Mouse (Mus musculus): Measurements from ENCODE around the gene Cd83. TPM values are rescaled to one million over a fixed set of nuclear protein-coding genes. Genes with fewer than 3 reads are reported as not detected.
A peak's percentile ranks its signal among the peaks of the same experiment; 100 is the strongest.

The Cd83 gene
- polyA plus RNA-seq, 1 experiment from 2014 or later, result 14.9 TPM

DNA sequence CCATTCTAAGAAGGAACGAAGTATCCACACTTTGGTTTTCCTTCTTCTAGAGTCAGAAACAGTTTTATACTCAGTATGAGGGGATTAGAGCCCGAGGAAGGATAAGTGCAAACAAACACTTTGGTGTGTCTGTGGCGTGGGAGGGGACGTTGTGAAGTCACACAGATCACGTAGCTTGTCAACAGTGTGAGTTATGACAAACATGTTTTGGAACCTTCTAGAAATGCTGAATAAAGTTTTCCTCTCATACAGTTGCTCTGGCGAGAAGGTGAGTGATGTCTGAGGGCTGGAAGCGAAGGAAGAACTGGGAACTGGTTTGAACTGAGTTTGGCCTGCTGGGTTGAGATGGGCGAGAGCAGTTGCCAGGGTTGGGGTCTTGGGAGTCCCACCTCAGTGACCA, 4.5 kb upstream of the Cd83 start:
- WGBS, result 77% methylated on average over 8 of the region's 8 CpGs
- H3K4me2 ChIP-seq (replicated peaks; ENCODE audit: low read depth, low read length), result no peak overlapping the region
- no peak for ATAC-seq (ENCODE audit: insufficient number of reproducible peaks, insufficient read depth, low FRiP score, low read depth)

DNA sequence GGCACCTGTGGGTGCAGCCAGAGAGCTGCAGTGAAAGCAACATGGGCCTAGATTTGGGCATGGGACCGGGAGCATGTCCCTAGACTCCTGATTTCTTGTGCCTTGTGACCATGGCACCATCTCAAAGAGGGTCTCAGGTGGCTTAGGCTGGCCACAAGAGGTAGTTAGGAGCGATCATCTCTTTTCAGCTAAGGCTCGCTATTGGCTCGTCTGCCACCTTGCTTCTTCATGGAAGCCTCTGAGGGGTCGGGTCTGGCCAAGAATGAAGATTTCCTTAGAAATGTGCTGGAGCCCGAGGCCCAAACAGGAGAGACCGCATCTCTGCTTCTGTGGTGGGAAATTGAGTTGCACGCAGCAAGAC, 1.1 kb downstream of the Cd83 start:
- 45% methylated on average over 8 of the region's 8 CpGs for WGBS
- Histone ChIP-seq H3K27ac (ENCODE audit: low read length) (no peak overlapping the region), H3K27me3 (ENCODE audit: control insufficient read depth, insufficient read depth, low read length) (no peaks in the 10 kb centered on the region), H3K9ac (replicated peaks; ENCODE audit: low read depth, low read length) (no peak overlapping the region), H3K4me2 (replicated peaks; ENCODE audit: low read depth, low read length) (peak overlapping the region; percentile 96), H3K36me3 (ENCODE audit: control insufficient read depth, insufficient read depth, low read length) (no peaks in the 10 kb centered on the region), H3K4me1 (ENCODE audit: control insufficient read depth, insufficient read depth, low read length) (peaks cover 20% of the 10 kb centered on the region; the same call in 1 of the 2 replicates), H3K9me3 (ENCODE audit: control insufficient read depth, low read depth, low read length) (no peaks in the 10 kb centered on the region), H3K4me3 (ENCODE audit: low read depth, low read length) (peak overlapping the region; percentile 57)
- ATAC-seq (ENCODE audit: insufficient number of reproducible peaks, insufficient read depth, low FRiP score, low read depth), result no peak

More for the DNA sequence above, 4.5 kb upstream of the Cd83 start:
- no peaks in the 10 kb centered on the region for H3K9me3 ChIP-seq (ENCODE audit: control insufficient read depth, low read depth, low read length)
- no peaks in the 10 kb centered on the region for H3K36me3 ChIP-seq (ENCODE audit: control insufficient read depth, insufficient read depth, low read length)
- no peak overlapping the region for H3K9ac ChIP-seq (replicated peaks; ENCODE audit: low read depth, low read length)
- H3K27me3 ChIP-seq (ENCODE audit: control insufficient read depth, insufficient read depth, low read length), result no peaks in the 10 kb centered on the region
- no peak overlapping the region for H3K4me3 ChIP-seq (ENCODE audit: low read depth, low read length)
- H3K4me1 ChIP-seq (ENCODE audit: control insufficient read depth, insufficient read depth, low read length), result peaks cover 6% of the 10 kb centered on the region; the same call in 1 of the 2 replicates
- H3K27ac ChIP-seq (ENCODE audit: low read length), result no peak overlapping the region

DNA sequence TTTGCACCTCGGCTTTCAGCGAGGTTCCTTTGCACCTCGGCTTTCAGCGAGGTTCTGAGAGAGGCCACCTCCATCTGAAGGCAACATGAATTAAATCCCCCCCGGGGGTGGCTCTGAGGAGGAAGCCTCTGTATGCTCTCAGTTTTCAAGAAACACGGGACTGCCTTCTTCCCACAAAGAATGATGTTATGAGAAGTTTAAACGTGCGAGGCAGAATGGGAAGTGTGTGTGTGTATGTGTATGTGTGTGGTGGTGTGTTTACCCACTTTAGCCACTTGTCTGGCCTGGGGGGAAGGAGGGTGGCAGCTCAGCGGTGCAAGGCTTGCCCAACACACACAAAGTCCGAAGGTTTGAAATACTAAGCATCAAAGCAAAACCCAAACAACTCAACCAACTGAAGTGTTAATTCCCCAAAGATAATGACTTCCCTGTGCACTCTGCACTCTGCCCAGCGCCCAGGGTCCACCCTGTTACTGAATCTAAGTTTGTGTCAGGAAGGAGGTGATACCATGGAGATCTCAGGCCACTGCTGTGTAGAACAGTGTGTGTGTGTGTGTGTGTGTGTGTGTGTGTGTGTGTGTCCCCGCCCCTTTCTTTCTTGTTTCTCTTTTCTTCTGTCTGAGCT, 1.7 kb downstream of the Cd83 start:
- no peaks in the 10 kb centered on the region for H3K27me3 ChIP-seq (ENCODE audit: control insufficient read depth, insufficient read depth, low read length)
- H3K4me1 ChIP-seq (ENCODE audit: control insufficient read depth, insufficient read depth, low read length), result peaks cover 20% of the 10 kb centered on the region; the same call in 1 of the 2 replicates
- no peak overlapping the region for H3K9ac ChIP-seq (replicated peaks; ENCODE audit: low read depth, low read length)
- WGBS, result 23% methylated on average over 12 of the region's 12 CpGs
- H3K4me2 ChIP-seq (replicated peaks; ENCODE audit: low read depth, low read length), result peak overlapping the region; percentile 96; the same call in 1 of the 2 replicates
- no peak overlapping the region for H3K27ac ChIP-seq (ENCODE audit: low read length)
- H3K36me3 ChIP-seq (ENCODE audit: control insufficient read depth, insufficient read depth, low read length), result no peaks in the 10 kb centered on the region
- H3K4me3 ChIP-seq (ENCODE audit: low read depth, low read length), result peak overlapping the region; percentile 57; the same call in 1 of the 2 replicates
- no peak for ATAC-seq (ENCODE audit: insufficient number of reproducible peaks, insufficient read depth, low FRiP score, low read depth)
- no peaks in the 10 kb centered on the region for H3K9me3 ChIP-seq (ENCODE audit: control insufficient read depth, low read depth, low read length)

- Histone ChIP-seq H3K4me3 (ENCODE audit: low read depth, low read length) (no peak overlapping the region), H3K27me3 (ENCODE audit: control insufficient read depth, insufficient read depth, low read length) (no peaks in the 10 kb centered on the region), H3K9me3 (ENCODE audit: control insufficient read depth, low read depth, low read length) (no peaks in the 10 kb centered on the region), H3K9ac (replicated peaks; ENCODE audit: low read depth, low read length) (no peak overlapping the region), H3K4me2 (replicated peaks; ENCODE audit: low read depth, low read length) (no peak overlapping the region), H3K4me1 (ENCODE audit: control insufficient read depth, insufficient read depth, low read length) (peaks cover 20% of the 10 kb centered on the region; the same call in 1 of the 2 replicates), H3K27ac (ENCODE audit: low read length) (no peak overlapping the region), H3K36me3 (ENCODE audit: control insufficient read depth, insufficient read depth, low read length) (no peaks in the 10 kb centered on the region)
- ATAC-seq (ENCODE audit: insufficient number of reproducible peaks, insufficient read depth, low FRiP score, low read depth), result no peak
- WGBS, result 54% methylated on average over 2 of the region's 2 CpGs
Measured at GRCm38 (mm10) chr13:43787262-43787661, 2.7 kb downstream of the Cd83 start.

DNA sequence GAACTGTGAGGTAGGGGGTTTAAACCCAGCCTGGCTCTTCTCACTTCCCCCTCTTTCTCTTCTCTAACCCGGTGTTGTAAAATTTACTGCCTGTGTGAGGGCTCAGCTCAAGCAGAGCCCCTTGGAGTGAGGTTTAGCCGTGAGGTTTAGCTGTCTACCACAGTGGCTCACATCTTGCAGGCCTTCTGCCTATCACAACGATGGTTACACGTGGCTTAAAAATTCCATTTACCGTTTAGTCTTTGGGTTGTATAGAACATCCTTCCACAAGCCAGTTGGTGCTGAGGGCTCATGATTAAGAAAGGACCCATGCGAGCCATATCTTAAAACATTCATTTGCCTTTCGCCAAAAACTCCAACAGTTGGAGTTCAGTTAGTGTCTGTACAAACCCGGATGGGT, 3.5 kb downstream of the Cd83 start:
- H3K4me2 ChIP-seq (replicated peaks; ENCODE audit: low read depth, low read length), result no peak overlapping the region
- peaks cover 20% of the 10 kb centered on the region; the same call in 1 of the 2 replicates for H3K4me1 ChIP-seq (ENCODE audit: control insufficient read depth, insufficient read depth, low read length)
- H3K36me3 ChIP-seq (ENCODE audit: control insufficient read depth, insufficient read depth, low read length), result no peaks in the 10 kb centered on the region
- H3K27ac ChIP-seq (ENCODE audit: low read length), result no peak overlapping the region
- no peak overlapping the region for H3K4me3 ChIP-seq (ENCODE audit: low read depth, low read length)
- H3K9me3 ChIP-seq (ENCODE audit: control insufficient read depth, low read depth, low read length), result no peaks in the 10 kb centered on the region
- H3K9ac ChIP-seq (replicated peaks; ENCODE audit: low read depth, low read length), result no peak overlapping the region
- 74% methylated on average over 8 of the region's 8 CpGs for WGBS
- H3K27me3 ChIP-seq (ENCODE audit: control insufficient read depth, insufficient read depth, low read length), result no peaks in the 10 kb centered on the region
- no peak for ATAC-seq (ENCODE audit: insufficient number of reproducible peaks, insufficient read depth, low FRiP score, low read depth)

DNA sequence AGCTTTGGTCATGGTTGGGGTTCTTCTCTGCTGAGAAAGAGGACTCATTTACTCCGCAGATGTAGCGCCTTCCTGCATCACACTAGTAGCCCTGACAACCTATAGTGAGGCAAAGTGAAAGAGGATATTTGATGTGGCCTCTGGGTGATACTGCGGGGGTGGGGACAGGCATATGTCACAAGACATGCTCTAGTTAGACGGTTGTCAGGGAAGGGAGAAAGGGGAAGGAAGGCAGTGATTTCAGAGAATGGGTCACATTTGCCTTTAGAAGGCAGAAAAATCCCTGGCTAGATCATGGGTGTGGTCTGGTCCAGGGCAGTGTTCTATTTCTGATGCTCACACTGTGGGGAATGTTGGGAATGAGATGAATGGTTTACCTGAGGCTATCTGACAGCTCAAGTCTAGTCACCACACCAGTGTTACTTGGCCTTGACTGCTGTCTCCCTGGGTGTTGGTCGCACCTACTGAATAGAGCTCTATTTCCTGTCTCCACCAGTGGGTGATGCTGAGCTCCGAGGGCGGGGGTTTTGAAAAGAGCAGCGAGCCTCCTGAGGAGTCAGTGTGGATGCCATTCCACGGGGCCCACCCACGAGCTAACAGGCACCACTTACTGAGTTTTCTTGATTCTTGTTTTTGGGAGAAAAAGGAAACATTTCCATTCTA, 4.5 kb downstream of the Cd83 start:
- no peaks in the 10 kb centered on the region for H3K9me3 ChIP-seq (ENCODE audit: control insufficient read depth, low read depth, low read length)
- H3K4me1 ChIP-seq (ENCODE audit: control insufficient read depth, insufficient read depth, low read length), result peaks cover 20% of the 10 kb centered on the region; the same call in 1 of the 2 replicates
- H3K36me3 ChIP-seq (ENCODE audit: control insufficient read depth, insufficient read depth, low read length), result no peaks in the 10 kb centered on the region
- H3K27ac ChIP-seq (ENCODE audit: low read length), result no peak overlapping the region
- no peaks in the 10 kb centered on the region for H3K27me3 ChIP-seq (ENCODE audit: control insufficient read depth, insufficient read depth, low read length)
- 77% methylated on average over 10 of the region's 10 CpGs for WGBS
- H3K9ac ChIP-seq (replicated peaks; ENCODE audit: low read depth, low read length), result no peak overlapping the region
- ATAC-seq (ENCODE audit: insufficient number of reproducible peaks, insufficient read depth, low FRiP score, low read depth), result no peak
- no peak overlapping the region for H3K4me3 ChIP-seq (ENCODE audit: low read depth, low read length)
- no peak overlapping the region for H3K4me2 ChIP-seq (replicated peaks; ENCODE audit: low read depth, low read length)

DNA sequence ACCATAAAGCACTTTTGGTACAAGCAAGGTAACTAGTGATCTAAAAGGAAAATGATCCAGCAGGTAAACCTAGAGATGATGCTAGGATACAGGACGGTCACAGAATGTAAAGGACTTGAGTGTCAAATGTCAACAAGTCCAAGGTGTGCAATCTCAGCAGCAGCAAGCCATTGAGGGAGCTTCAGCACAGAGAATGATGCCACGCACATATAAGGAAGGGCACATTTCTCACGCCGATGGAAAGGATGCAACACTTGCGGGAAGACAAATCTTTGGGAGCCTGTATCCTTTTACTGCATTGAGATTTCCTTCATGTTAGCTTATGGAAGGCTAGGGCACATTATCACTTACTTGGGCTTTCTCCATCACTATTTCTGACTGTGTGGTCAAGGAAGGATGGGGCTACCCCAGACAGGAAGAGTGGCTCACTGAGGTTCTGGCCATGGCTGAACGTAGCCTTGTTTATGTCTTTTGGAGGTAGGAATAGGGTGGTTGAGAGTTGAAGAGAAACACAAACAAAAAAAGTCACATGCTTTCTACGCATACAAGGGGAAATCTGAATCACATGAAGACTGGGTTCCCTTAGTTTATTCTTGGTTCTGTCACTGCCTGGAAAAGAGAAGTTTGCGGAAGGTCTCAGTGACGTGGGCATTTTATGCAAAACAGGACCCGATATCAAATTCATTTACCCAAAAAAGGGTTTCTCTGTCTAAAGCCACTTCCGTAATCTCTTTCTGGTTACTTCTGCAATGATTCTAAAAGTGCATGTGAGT, 5.8 kb downstream of the Cd83 start:
- no peak for ATAC-seq (ENCODE audit: insufficient number of reproducible peaks, insufficient read depth, low FRiP score, low read depth)
- H3K4me1 ChIP-seq (ENCODE audit: control insufficient read depth, insufficient read depth, low read length), result peaks cover 10% of the 10 kb centered on the region; the same call in 1 of the 2 replicates
- no peaks in the 10 kb centered on the region for H3K27me3 ChIP-seq (ENCODE audit: control insufficient read depth, insufficient read depth, low read length)
- no peak overlapping the region for H3K4me2 ChIP-seq (replicated peaks; ENCODE audit: low read depth, low read length)
- WGBS, result 90% methylated on average over 11 of the region's 11 CpGs
- no peak overlapping the region for H3K9ac ChIP-seq (replicated peaks; ENCODE audit: low read depth, low read length)
- no peak overlapping the region for H3K27ac ChIP-seq (ENCODE audit: low read length)
- H3K4me3 ChIP-seq (ENCODE audit: low read depth, low read length), result no peak overlapping the region
- H3K36me3 ChIP-seq (ENCODE audit: control insufficient read depth, insufficient read depth, low read length), result no peaks in the 10 kb centered on the region
- no peaks in the 10 kb centered on the region for H3K9me3 ChIP-seq (ENCODE audit: control insufficient read depth, low read depth, low read length)

DNA sequence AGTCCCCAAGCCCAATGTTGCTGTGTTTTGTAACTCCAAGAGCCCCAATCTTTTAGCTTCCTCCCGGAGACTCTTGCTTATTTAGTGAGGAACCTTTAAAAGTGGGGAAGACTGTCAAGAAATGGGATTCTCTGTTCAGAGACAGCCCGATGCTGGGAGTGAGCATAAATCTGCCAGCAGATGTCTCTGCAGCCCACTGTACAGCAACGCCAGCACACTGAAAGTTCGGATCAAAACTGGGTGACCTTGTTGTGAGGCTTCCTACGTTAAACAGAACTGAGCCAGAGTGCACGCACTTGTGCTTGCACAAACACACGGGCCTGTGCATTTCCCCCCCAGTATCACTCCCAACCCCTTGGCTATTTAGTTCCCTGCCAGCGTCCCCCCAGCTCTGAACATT, 10.8 kb downstream of the Cd83 start:
- H3K36me3 ChIP-seq (ENCODE audit: control insufficient read depth, insufficient read depth, low read length), result no peaks in the 10 kb centered on the region
- H3K27ac ChIP-seq (ENCODE audit: low read length), result no peak overlapping the region
- no peaks in the 10 kb centered on the region for H3K9me3 ChIP-seq (ENCODE audit: control insufficient read depth, low read depth, low read length)
- H3K4me2 ChIP-seq (replicated peaks; ENCODE audit: low read depth, low read length), result no peak overlapping the region
- no peak overlapping the region for H3K9ac ChIP-seq (replicated peaks; ENCODE audit: low read depth, low read length)
- no peaks in the 10 kb centered on the region for H3K27me3 ChIP-seq (ENCODE audit: control insufficient read depth, insufficient read depth, low read length)
- no peak overlapping the region for H3K4me3 ChIP-seq (ENCODE audit: low read depth, low read length)
- ATAC-seq (ENCODE audit: insufficient number of reproducible peaks, insufficient read depth, low FRiP score, low read depth), result no peak
- no peaks in the 10 kb centered on the region for H3K4me1 ChIP-seq (ENCODE audit: control insufficient read depth, insufficient read depth, low read length)
- 36% methylated on average over 8 of the region's 8 CpGs for WGBS
